Mouse (Mus musculus): ENCODE data around the gene Dok7. TPM values are rescaled to one million over a fixed set of nuclear protein-coding genes. Genes with fewer than 3 reads are reported as not detected.

Dok7 gene
- polyA plus RNA-seq, 1 experiment from 2014 or later: 3.3 TPM

DNA sequence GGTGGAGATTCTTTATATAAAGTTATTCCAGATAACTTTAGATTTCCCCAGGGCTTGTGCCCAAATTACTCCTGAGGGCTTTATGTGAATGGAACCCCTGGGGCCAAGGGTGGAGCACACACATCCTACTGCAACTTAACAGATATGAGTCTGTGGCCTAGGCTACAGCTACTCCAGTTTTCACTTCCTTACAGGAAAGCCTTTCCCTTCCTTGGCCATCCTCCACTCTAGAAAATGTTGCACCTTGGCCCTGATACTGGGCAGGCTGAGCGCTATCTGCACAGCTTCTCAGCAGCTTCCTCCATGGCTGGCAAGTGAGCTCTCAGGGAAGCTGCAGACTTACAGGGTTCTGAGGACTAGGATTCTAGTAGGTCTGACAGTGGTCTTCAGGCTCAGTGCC, 27.3 kb upstream of the Dok7 start:
- no peak overlapping the region for H3K4me3 ChIP-seq (ENCODE audit: low read depth, low read length)
- no peak for ATAC-seq (replicated peaks; ENCODE audit: insufficient number of reproducible peaks, low FRiP score, low TSS enrichment)
- H3K27ac ChIP-seq (ENCODE audit: low read depth, low read length): no peak overlapping the region
- no peak overlapping the region for H3K9ac ChIP-seq (ENCODE audit: low read depth, low read length)
- peaks cover 46% of the 10 kb centered on the region for H3K36me3 ChIP-seq (ENCODE audit: control insufficient read depth, insufficient read depth, low read length)
- no peak overlapping the region for H3K4me2 ChIP-seq
- no peaks in the 10 kb centered on the region for H3K9me3 ChIP-seq (replicated peaks; ENCODE audit: control insufficient read depth, low read length)
- WGBS (ENCODE audit: insufficient replicate concordance): 93% methylated on average over 1 of the region's 1 CpGs
- no peaks in the 10 kb centered on the region for H3K27me3 ChIP-seq (ENCODE audit: control insufficient read depth, insufficient read depth, low read length)
- H3K4me1 ChIP-seq (ENCODE audit: control insufficient read depth, insufficient read depth, low read length): no peaks in the 10 kb centered on the region

DNA sequence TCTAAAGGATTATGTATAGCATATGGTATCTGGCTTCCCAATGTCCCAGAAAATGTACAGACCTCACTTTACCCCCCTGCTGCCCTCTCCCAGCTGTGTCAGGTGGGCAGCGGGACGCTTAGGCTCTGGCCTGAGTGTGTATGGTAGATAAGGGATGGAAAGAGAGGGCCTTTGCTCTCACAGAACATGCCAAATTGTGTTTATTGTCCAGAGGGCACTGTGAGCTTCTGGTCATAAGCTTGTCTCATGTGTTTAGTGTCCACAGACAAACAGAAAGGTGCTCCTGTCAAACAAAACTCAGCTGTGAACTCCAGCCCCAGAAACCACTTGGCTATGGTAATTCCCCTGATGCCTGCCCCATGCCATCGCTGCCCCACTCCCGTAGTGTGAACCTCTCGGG, 26.8 kb upstream of the Dok7 start:
- no peak overlapping the region for H3K9ac ChIP-seq (ENCODE audit: low read depth, low read length)
- no peak for ATAC-seq (replicated peaks; ENCODE audit: insufficient number of reproducible peaks, low FRiP score, low TSS enrichment)
- H3K4me1 ChIP-seq (ENCODE audit: control insufficient read depth, insufficient read depth, low read length): no peaks in the 10 kb centered on the region
- H3K36me3 ChIP-seq (ENCODE audit: control insufficient read depth, insufficient read depth, low read length): peaks cover 46% of the 10 kb centered on the region
- no peak overlapping the region for H3K4me2 ChIP-seq
- H3K9me3 ChIP-seq (replicated peaks; ENCODE audit: control insufficient read depth, low read length): no peaks in the 10 kb centered on the region
- H3K27me3 ChIP-seq (ENCODE audit: control insufficient read depth, insufficient read depth, low read length): no peaks in the 10 kb centered on the region
- WGBS (ENCODE audit: insufficient replicate concordance): 81% methylated on average over 5 of the region's 5 CpGs
- no peak overlapping the region for H3K27ac ChIP-seq (ENCODE audit: low read depth, low read length)
- no peak overlapping the region for H3K4me3 ChIP-seq (ENCODE audit: low read depth, low read length)

DNA sequence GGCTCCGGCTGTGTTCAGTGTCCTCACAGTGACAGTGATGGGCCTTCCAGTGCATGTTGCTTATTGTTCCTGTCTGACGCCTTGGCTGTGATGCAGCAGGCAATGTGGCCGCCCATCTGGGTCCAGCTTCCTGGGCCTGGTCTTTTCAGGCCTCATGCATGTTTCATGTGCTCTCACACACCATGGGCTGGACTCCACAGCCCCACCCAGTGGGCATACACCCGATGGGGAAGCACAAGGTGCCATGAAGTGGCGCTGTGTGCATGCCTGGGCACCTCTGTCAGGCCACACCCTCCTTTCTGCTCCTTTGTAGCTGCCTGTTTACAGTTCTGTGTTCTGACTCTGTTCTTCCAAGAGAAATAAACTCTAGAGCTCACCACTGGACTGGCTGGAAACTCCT, 23.5 kb upstream of the Dok7 start:
- Histone ChIP-seq H3K4me3 (ENCODE audit: low read depth, low read length) (no peak overlapping the region), H3K27ac (ENCODE audit: low read depth, low read length) (no peak overlapping the region), H3K36me3 (ENCODE audit: control insufficient read depth, insufficient read depth, low read length) (peaks cover 29% of the 10 kb centered on the region), H3K27me3 (ENCODE audit: control insufficient read depth, insufficient read depth, low read length) (no peaks in the 10 kb centered on the region), H3K4me2 (no peak overlapping the region), H3K4me1 (ENCODE audit: control insufficient read depth, insufficient read depth, low read length) (peaks cover 6% of the 10 kb centered on the region; the same call in 1 of the 2 replicates), H3K9ac (ENCODE audit: low read depth, low read length) (no peak overlapping the region), H3K9me3 (replicated peaks; ENCODE audit: control insufficient read depth, low read length) (no peaks in the 10 kb centered on the region)
- 85% methylated on average over 5 of the region's 5 CpGs for WGBS (ENCODE audit: insufficient replicate concordance)
- ATAC-seq (replicated peaks; ENCODE audit: insufficient number of reproducible peaks, low FRiP score, low TSS enrichment): no peak

DNA sequence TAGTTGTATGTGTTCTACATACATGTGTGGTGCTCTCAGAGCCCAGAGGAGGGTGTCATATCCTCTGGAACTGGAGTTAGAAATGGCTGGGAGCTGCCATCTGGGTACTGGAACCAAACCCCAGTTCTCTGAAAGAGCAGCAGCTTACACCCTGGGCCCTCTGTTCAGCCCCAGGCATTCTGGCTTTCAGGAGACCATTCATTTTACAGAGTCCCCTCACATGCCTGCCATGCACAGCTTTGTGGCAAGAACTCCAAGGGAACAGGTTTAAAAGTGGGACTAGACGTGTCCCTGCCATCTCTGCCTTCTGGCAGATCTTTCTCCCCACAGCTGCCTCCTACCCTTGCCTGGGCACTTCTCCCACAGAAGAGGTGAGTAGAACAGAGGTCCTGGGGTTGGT, 22.9 kb upstream of the Dok7 start:
- Histone ChIP-seq H3K4me3 (ENCODE audit: low read depth, low read length) (no peak overlapping the region), H3K4me2 (no peak overlapping the region), H3K9me3 (replicated peaks; ENCODE audit: control insufficient read depth, low read length) (no peaks in the 10 kb centered on the region), H3K27me3 (ENCODE audit: control insufficient read depth, insufficient read depth, low read length) (no peaks in the 10 kb centered on the region), H3K9ac (ENCODE audit: low read depth, low read length) (no peak overlapping the region), H3K4me1 (ENCODE audit: control insufficient read depth, insufficient read depth, low read length) (peaks cover 6% of the 10 kb centered on the region; the same call in 1 of the 2 replicates), H3K27ac (ENCODE audit: low read depth, low read length) (no peak overlapping the region), H3K36me3 (ENCODE audit: control insufficient read depth, insufficient read depth, low read length) (peaks cover 28% of the 10 kb centered on the region)
- 92% methylated on average over 1 of the region's 1 CpGs for WGBS (ENCODE audit: insufficient replicate concordance)
- no peak for ATAC-seq (replicated peaks; ENCODE audit: insufficient number of reproducible peaks, low FRiP score, low TSS enrichment)

DNA sequence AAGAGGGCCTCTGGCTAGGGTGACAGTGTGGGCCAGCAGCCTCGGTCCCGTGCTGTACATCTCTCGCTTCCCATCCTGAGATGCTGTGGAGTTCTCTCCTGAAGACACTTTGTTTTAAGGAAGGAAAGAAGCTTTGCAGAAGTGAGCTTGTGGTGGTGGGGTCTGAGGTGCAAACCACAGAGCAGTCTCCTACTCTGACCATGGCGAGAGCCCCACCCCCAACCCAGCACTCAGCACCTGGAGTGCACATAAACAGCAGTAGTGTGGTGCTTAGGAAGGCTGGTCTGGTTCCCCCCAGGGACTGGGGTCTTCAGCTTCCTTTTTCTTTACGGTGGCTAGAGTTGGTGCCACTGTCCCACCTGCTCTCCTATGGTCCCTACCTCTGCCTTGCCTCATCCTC, 21.4 kb upstream of the Dok7 start:
- no peak overlapping the region for H3K4me2 ChIP-seq
- H3K9me3 ChIP-seq (replicated peaks; ENCODE audit: control insufficient read depth, low read length): no peaks in the 10 kb centered on the region
- no peak for ATAC-seq (replicated peaks; ENCODE audit: insufficient number of reproducible peaks, low FRiP score, low TSS enrichment)
- H3K36me3 ChIP-seq (ENCODE audit: control insufficient read depth, insufficient read depth, low read length): peaks cover 18% of the 10 kb centered on the region
- H3K27ac ChIP-seq (ENCODE audit: low read depth, low read length): no peak overlapping the region; the same call in 1 of the 2 replicates
- H3K4me3 ChIP-seq (ENCODE audit: low read depth, low read length): no peak overlapping the region
- H3K4me1 ChIP-seq (ENCODE audit: control insufficient read depth, insufficient read depth, low read length): peaks cover 6% of the 10 kb centered on the region; the same call in 1 of the 2 replicates
- no peaks in the 10 kb centered on the region for H3K27me3 ChIP-seq (ENCODE audit: control insufficient read depth, insufficient read depth, low read length)
- WGBS (ENCODE audit: insufficient replicate concordance): 77% methylated on average over 5 of the region's 5 CpGs
- no peak overlapping the region for H3K9ac ChIP-seq (ENCODE audit: low read depth, low read length)

DNA sequence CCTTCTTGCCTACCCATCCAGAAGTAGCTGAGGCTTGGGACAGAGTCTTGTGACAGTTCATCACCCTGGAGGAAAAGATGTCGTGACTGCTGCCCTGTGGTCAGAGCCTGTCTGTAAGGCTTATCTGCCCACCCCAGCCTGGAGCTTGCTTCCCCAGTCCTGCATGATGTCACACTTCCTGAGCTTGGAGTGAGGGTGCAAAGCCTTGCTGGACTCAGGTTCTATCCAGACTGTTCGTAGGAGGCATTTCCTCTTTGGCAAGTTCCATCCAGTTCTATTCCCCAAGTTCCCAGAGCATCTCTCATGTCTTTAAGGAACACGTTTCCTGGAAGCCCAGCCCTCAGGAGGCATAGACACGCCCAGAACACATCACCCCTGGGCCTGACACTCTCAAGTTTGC, 20.8 kb upstream of the Dok7 start:
- WGBS (ENCODE audit: insufficient replicate concordance): 34% methylated on average over 4 of the region's 4 CpGs

DNA sequence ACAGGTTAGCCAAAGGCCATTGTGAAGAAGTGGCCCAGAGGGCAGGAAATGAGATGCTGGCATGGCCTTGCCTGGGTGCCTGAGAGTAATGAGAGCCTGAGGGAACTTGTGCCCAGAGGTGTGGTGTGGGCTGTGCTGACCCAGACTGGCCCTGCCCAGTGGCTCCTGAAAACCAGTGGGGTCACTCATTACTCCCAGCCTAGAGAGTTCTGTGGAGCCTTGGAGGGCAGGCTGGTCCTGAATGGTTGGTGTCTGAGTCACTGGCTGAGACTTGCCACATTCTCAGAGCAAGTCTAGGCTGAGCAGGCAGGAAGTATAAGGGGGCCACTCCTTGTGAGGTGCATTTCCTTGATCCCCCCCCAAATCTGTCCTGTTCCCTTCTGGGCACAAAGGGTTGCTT, 19.1 kb upstream of the Dok7 start:
- Histone ChIP-seq H3K36me3 (ENCODE audit: control insufficient read depth, insufficient read depth, low read length) (peaks cover 6% of the 10 kb centered on the region), H3K4me1 (ENCODE audit: control insufficient read depth, insufficient read depth, low read length) (peaks cover 6% of the 10 kb centered on the region; the same call in 1 of the 2 replicates), H3K9ac (ENCODE audit: low read depth, low read length) (no peak overlapping the region), H3K4me3 (ENCODE audit: low read depth, low read length) (no peak overlapping the region), H3K27me3 (ENCODE audit: control insufficient read depth, insufficient read depth, low read length) (no peaks in the 10 kb centered on the region), H3K27ac (ENCODE audit: low read depth, low read length) (no peak overlapping the region), H3K4me2 (no peak overlapping the region), H3K9me3 (replicated peaks; ENCODE audit: control insufficient read depth, low read length) (no peaks in the 10 kb centered on the region)
- ATAC-seq (replicated peaks; ENCODE audit: insufficient number of reproducible peaks, low FRiP score, low TSS enrichment): no peak

More for the DNA sequence above, 20.8 kb upstream of the Dok7 start:
- Histone ChIP-seq H3K4me3 (ENCODE audit: low read depth, low read length) (no peak overlapping the region), H3K9ac (ENCODE audit: low read depth, low read length) (no peak overlapping the region), H3K27ac (ENCODE audit: low read depth, low read length) (0 out of 2 replicates have a peak overlapping the region, but pooled peaks have one; percentile 22), H3K4me2 (no peak overlapping the region), H3K9me3 (replicated peaks; ENCODE audit: control insufficient read depth, low read length) (no peaks in the 10 kb centered on the region), H3K36me3 (ENCODE audit: control insufficient read depth, insufficient read depth, low read length) (peaks cover 18% of the 10 kb centered on the region), H3K4me1 (ENCODE audit: control insufficient read depth, insufficient read depth, low read length) (peaks cover 6% of the 10 kb centered on the region; the same call in 1 of the 2 replicates), H3K27me3 (ENCODE audit: control insufficient read depth, insufficient read depth, low read length) (no peaks in the 10 kb centered on the region)
- ATAC-seq (replicated peaks; ENCODE audit: insufficient number of reproducible peaks, low FRiP score, low TSS enrichment): 0 out of 2 replicates have a peak, but pooled peaks have one; percentile 31

DNA sequence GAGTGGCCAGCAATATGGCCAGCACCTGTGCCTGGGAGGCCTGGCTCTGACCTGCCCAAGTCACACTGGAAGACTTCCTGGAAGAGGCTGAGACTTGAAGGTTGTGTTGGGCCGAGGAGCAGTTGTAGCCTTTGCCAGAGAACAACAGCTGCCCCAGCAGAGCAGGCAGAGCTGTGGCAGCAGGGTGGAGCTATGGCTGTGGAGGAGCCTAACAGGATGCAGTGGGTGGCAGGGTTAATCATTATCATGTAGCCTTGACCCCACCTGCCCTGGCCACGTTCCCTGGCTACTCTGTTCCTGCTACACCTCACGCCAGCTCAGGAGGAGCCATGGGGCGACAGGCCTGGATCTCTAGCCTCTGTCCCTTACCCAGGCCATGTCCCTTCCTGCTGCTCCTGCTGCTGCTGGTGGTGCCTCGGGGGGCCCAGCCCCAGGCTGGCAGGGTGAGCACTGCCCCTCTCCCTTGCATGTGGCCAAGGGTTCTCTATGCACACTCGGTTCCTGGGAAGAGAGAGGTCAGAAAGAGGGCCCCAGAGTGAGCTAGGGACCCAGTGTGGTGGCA, 15.2 kb upstream of the Dok7 start, which contains the start of gene Hgfac:
Gene Hgfac (plus strand): TSS at position 242 of the 562 bp plus-strand sequence.
- ATAC-seq (replicated peaks; ENCODE audit: insufficient number of reproducible peaks, low FRiP score, low TSS enrichment): no peak

More for the DNA sequence above, 15.2 kb upstream of the Dok7 start, which contains the start of gene Hgfac:
- Histone ChIP-seq H3K36me3 (ENCODE audit: control insufficient read depth, insufficient read depth, low read length) (no peaks in the 10 kb centered on the region; the same call in 1 of the 2 replicates), H3K4me1 (ENCODE audit: control insufficient read depth, insufficient read depth, low read length) (no peaks in the 10 kb centered on the region), H3K9ac (ENCODE audit: low read depth, low read length) (no peak within 1 kb of the TSS), H3K27ac (ENCODE audit: low read depth, low read length) (no peak within 1 kb of the TSS), H3K27me3 (ENCODE audit: control insufficient read depth, insufficient read depth, low read length) (0 out of 2 replicates have a peak, but pooled peaks cover 1% of the 10 kb centered on the region), H3K4me2 (no peak within 1 kb of the TSS), H3K4me3 (ENCODE audit: low read depth, low read length) (no peak within 1 kb of the TSS), H3K9me3 (replicated peaks; ENCODE audit: control insufficient read depth, low read length) (no peaks in the 10 kb centered on the region)
- 35% methylated on average over 6 of the region's 6 CpGs for WGBS (ENCODE audit: insufficient replicate concordance)
